Mouse (Mus musculus) kidney, adult 2 months (tissue): ENCODE measurements around the gene Arhgap44. TPM values are rescaled to one million over a fixed set of nuclear protein-coding genes. Genes with fewer than 3 reads are reported as not detected.

ENCODE experiments used
- DNase-seq: peaks from one replicate; pipeline ENCODE4 v3.0.0; 2021
- H3K27ac ChIP-seq: fragments of 200-500 bp; 2 replicates; pipeline ENCODE4 v1.5.1; 2012; ENCODE audit warnings: low read depth, low read length, control low read depth, inconsistent platforms; ENCODE audit not compliant: insufficient read depth
- H3K27me3 ChIP-seq: fragments of 200-500 bp; replicated peaks from 2 replicates; pipeline ENCODE4 v1.6.1; 2012; ENCODE audit warnings: mild to moderate bottlenecking, moderate library complexity, low read length, inconsistent platforms; ENCODE audit not compliant: control insufficient read depth, insufficient read depth
- H3K36me3 ChIP-seq: fragments of 200-500 bp; 2 replicates; pipeline ENCODE4 v1.6.1; 2012; ENCODE audit warnings: mild to moderate bottlenecking, moderate library complexity, low read length, inconsistent platforms; ENCODE audit not compliant: control insufficient read depth, insufficient read depth
- H3K4me1 ChIP-seq: fragments of 200-500 bp; 2 replicates; pipeline ENCODE4 v1.6.1; 2011; ENCODE audit warnings: low read length; ENCODE audit not compliant: control insufficient read depth, insufficient read depth
- H3K4me3 ChIP-seq: fragments of 200-500 bp; 2 replicates; pipeline ENCODE4 v1.5.1; 2011; ENCODE audit warnings: mild to moderate bottlenecking, low read depth, low read length, control low read depth; ENCODE audit not compliant: insufficient read depth
- CTCF ChIP-seq: fragments of 200-500 bp; conservative IDR thresholded peaks from 2 replicates; pipeline ENCODE4 v1.5.1; 2011; ENCODE audit warnings: low read depth, mild to moderate bottlenecking, control low read depth, low read length, moderate library complexity, mixed read lengths; ENCODE audit not compliant: insufficient read depth, insufficient read length
- POLR2A ChIP-seq: fragments of 200-500 bp; IDR thresholded peaks from one replicate; pipeline ENCODE4 v1.6.1; 2011; ENCODE audit warnings: low read depth, low read length, control low read depth
- WGBS: fragments of 180-500 bp; shearing (Covaris S2); methylation state at CpG from one replicate; pipeline ENCODE4 v1.1.7; 2018; 5-methylcytosine and 5-hydroxymethylcytosine counted together
- polyA plus RNA-seq: library from polyadenylated mRNA; depleted of rRNA; stranded (reverse); fragments of >200 nt; gene quantifications from 2 replicates; pipeline ENCODE4 v1.2.3, GENCODE M21; 2012

The Arhgap44 gene
- polyA plus RNA-seq, 1 experiment, result 6.7 TPM

DNA sequence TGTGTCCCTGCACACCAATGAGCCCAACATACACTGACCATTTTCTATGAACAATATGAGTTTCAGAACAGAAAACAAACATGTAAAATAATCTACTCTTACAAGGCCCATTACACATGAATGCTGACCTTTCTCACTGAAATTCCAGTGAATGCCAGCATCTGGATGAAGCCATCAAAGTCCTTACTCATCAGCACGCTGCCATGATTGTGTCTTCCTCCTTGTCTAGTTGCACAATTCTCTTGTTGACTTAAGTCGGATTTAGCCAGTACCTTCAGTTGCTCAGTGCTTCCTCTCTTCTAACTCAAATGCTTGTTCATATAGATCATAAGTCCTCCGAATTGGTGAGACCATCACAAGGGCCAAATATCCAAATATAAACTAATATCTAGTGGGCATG, 23.7 kb downstream of the Arhgap44 start:
- Histone ChIP-seq H3K27ac (no peak overlapping the region), H3K4me3 (no peak overlapping the region), H3K36me3 (no peaks in the 10 kb centered on the region), H3K27me3 (no peaks in the 10 kb centered on the region), H3K4me1 (no peaks in the 10 kb centered on the region)
- DNase-seq, result no peak
- 86% methylated on average over 3 of the region's 3 CpGs for WGBS
- TF ChIP-seq CTCF (no peak), POLR2A (no peak)

DNA sequence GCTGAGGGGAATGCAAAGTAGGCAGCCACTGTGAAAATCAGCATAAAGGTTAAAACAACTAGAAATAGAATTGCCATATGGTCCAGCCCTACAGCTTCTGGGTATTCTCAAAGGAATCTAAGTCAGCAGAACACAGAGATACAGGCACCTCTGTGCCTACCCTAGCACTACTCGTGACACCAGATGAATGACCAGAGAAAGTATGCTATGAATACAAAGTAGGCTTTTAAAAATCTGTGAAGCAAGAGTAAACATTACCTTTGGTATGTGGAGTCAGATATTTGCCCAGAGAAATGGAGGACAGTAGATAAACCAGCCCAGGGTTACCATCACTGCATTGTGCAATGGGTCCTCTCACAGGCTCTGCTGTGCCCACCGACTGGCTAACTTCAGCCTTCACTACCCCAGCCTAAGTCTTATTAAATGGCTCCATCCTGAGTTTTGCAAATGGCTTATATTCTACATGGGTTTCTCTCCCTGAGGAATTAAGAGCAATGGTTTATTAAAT, 25.6 kb downstream of the Arhgap44 start:
- H3K36me3 ChIP-seq, result no peaks in the 10 kb centered on the region
- TF ChIP-seq POLR2A (no peak), CTCF (no peak)
- DNase-seq, result peak; percentile 5
- no peak overlapping the region for H3K27ac ChIP-seq
- no peaks in the 10 kb centered on the region for H3K27me3 ChIP-seq
- no peak overlapping the region for H3K4me3 ChIP-seq
- no peaks in the 10 kb centered on the region for H3K4me1 ChIP-seq
- WGBS, result 66% methylated on average over 2 of the region's 2 CpGs

- H3K27me3 ChIP-seq, result no peaks in the 10 kb centered on the region
- no peaks in the 10 kb centered on the region for H3K4me1 ChIP-seq
- DNase-seq, result no peak
- H3K36me3 ChIP-seq, result no peaks in the 10 kb centered on the region
- H3K4me3 ChIP-seq, result no peak overlapping the region
- WGBS, result 91% methylated on average over 8 of the region's 8 CpGs
- TF ChIP-seq CTCF, result no peak
- no peak for TF ChIP-seq POLR2A
- H3K27ac ChIP-seq, result no peak overlapping the region
Observed at GRCm38 (mm10) chr11:65135251-65135739, 27.5 kb downstream of the Arhgap44 start.

DNA sequence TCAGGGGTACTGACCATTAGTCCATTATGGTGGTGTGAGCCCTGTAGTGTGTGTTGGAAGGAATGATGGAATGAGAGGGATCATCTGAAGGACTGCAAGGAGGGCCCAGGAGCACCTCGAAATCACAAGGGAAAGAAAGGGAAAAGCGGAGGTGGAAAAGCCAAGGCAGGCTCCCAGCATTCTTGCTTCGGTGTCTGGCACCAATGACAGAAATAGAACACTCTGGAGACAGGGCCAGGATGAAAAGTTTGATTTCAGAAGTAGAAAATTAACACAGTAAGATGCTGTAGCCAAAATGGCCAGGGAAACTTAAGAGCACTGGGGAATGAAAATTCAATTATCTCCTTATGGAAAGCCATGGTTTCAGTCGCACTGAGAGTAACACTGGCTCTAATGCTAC, 29.1 kb downstream of the Arhgap44 start:
- Histone ChIP-seq H3K27ac (no peak overlapping the region), H3K4me1 (no peaks in the 10 kb centered on the region), H3K4me3 (no peak overlapping the region), H3K27me3 (no peaks in the 10 kb centered on the region), H3K36me3 (no peaks in the 10 kb centered on the region)
- TF ChIP-seq CTCF (no peak), POLR2A (no peak)
- no peak for DNase-seq
- 88% methylated on average over 4 of the region's 4 CpGs for WGBS

DNA sequence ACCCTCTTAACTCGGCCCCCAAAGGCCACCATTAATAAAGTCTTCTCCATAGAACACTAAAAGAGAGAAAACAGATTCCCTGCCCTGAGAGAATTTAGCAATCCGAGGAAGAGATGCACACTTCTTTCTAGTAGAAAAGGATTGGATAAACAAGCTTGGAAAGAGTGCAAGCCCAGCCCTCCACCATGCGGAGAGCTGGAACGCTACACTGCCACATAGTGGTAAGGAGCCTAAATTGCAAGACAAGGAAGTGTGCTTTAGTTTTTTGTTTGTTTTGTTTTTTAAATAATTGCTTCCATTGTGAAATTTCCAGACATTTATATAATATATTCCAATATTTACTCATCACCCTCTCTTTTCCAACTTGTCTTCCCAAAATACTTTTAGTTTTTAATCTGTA, 33.7 kb downstream of the Arhgap44 start:
- no peak overlapping the region for H3K4me3 ChIP-seq
- no peaks in the 10 kb centered on the region; the same call in 1 of the 2 replicates for H3K4me1 ChIP-seq
- TF ChIP-seq CTCF (peak; percentile 38), POLR2A (no peak)
- 86% methylated on average over 4 of the region's 4 CpGs for WGBS
- H3K27me3 ChIP-seq, result no peaks in the 10 kb centered on the region
- no peak for DNase-seq
- no peak overlapping the region for H3K27ac ChIP-seq
- no peaks in the 10 kb centered on the region for H3K36me3 ChIP-seq

DNA sequence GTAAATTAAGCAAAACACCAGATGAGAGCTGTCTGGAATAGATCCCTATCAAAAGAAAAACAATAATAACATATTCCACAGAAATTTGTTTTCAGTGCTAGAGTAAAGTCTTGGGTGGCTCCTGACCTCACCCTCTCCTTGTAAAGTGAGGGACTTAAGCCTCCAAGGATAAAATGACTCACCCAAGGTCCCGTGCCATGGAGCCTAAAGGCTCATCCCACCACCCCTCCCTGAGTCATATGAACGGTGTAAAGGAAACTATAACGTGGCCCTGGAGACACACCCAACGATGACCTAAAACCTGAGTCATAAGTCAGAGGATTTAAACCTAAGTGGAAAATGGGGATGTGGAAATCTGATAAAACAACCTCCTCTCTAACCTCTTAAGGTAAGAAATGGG, 34.1 kb downstream of the Arhgap44 start:
- WGBS, result 57% methylated on average over 4 of the region's 4 CpGs
- H3K27ac ChIP-seq, result no peak overlapping the region
- H3K4me3 ChIP-seq, result no peak overlapping the region
- TF ChIP-seq POLR2A (no peak), CTCF (no peak)
- no peaks in the 10 kb centered on the region; the same call in 1 of the 2 replicates for H3K4me1 ChIP-seq
- no peaks in the 10 kb centered on the region for H3K36me3 ChIP-seq
- H3K27me3 ChIP-seq, result no peaks in the 10 kb centered on the region
- DNase-seq, result peak; percentile 14

DNA sequence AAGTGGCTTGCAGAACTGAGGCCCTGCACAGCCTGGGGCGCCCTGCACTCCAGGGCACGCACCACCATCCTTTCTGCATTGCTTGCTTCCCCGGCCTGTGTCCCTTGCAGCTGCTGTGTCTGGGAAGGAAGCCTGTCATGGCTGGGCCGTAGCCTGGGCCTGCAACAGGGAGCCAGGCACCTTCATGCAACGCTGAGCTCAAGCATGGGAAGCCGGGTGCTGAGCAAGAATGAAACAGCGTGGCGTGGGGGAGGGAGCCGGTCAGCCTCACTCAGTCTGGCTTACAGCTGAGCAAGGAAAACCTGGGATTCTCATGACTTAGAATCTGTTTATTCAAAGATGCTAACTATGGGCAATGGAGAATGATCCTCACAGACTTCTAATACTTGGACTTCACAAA, 36.2 kb downstream of the Arhgap44 start:
- peak overlapping the region; percentile 66 for H3K27ac ChIP-seq
- H3K36me3 ChIP-seq, result no peaks in the 10 kb centered on the region

More for the DNA sequence above, 36.2 kb downstream of the Arhgap44 start:
- peak; percentile 68 for DNase-seq
- WGBS, result 49% methylated on average over 9 of the region's 9 CpGs
- Histone ChIP-seq H3K4me1 (no peaks in the 10 kb centered on the region; the same call in 1 of the 2 replicates), H3K4me3 (no peak overlapping the region), H3K27me3 (no peaks in the 10 kb centered on the region)
- TF ChIP-seq POLR2A, result no peak
- no peak for TF ChIP-seq CTCF
